Mouse (Mus musculus): ENCODE measurements around the gene Ovch2.
A peak's percentile ranks its signal among the peaks of the same experiment; 100 is the strongest.
"Not testable (repeated sequence)": the region's sequence is repeated elsewhere in the genome, so short reads cannot be mapped to it uniquely, and the experiment has no call there.

Ovch2 gene

DNA sequence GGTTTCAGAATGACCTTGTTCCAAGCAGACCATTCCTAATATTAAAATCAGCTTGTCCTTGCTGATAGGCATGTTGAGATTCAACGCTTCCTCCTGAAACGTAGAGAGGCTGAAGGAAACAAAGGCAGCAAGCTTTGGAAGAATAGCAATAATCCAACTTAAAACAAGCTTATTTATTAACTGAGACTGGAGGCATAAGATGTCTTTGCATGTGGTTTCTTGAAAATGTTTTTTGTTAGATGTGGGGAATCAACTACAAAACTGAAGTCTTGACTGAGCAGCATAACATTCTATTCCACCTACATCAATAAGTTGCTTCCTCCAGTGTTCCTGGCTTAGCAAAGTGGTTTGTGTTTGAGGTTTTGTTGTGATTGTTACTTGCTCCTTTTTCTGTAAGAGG lies at the start of gene Ovch2:
Gene Ovch2, minus strand, starts transcription at position 101 of the 400 bp plus-strand sequence.
- DNase-seq: no peak

DNA sequence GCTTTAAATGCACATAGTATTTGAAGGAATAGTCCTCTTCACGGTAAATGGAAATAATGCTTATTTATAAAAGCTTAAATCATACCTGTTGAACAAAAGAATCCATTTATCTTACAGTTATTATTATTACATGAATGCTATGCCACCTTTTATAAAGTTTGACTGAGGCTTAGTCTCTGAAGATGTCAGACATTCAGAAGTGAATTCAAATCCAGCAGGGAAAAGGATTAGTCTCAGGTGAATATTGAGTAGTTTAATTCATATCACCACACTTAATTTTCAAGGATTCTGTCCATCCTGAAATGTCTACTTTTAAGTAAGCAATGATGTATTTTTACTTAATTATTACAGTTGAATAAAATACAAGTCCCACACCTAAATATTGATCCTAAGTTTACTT lies 46.4 kb upstream of the Ovch2 start, which contains the start of gene Olfr470:
Gene Olfr470, minus strand, starts transcription at position 101 of the 400 bp plus-strand sequence.
- not testable (repeated sequence) for DNase-seq

DNA sequence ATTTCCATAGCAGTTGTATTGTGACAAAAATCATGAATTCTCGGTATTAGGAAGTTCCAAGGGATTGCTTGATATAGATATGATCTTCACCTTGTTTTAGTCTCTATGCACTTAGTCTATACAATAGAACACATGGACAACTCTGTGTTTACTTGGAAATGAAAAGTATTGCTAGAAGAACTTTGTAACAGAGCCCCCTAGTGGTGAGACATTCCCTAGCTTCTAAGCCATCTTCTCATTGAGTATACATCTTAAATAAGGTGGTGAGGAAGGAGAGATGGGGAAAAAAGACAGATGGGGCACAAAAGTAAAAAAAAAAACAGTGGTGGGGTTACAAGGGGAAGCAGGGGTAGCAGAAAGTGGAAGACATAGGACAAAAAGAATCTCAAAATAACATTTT lies 40.7 kb upstream of the Ovch2 start:
- DNase-seq: no peak

DNA sequence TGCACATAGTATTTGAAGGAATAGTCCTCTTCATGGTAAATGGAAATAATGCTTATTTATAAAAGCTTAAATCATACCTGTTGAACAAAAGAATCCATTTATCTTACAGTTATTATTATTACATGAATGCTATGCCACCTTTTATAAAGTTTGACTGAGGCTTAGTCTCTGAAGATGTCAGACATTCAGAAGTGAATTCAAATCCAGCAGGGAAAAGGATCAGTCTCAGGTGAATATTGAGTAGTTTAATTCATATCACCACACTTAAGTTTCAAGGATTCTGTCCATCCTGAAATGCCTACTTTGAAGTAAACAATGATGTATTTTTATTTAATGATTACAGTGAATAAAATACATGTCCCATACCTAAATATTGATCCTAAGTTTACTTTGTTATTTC lies 24.4 kb upstream of the Ovch2 start, which contains the start of gene Olfr469:
Gene Olfr469, minus strand, starts transcription at position 101 of the 400 bp plus-strand sequence.
- DNase-seq: not testable (repeated sequence)

DNA sequence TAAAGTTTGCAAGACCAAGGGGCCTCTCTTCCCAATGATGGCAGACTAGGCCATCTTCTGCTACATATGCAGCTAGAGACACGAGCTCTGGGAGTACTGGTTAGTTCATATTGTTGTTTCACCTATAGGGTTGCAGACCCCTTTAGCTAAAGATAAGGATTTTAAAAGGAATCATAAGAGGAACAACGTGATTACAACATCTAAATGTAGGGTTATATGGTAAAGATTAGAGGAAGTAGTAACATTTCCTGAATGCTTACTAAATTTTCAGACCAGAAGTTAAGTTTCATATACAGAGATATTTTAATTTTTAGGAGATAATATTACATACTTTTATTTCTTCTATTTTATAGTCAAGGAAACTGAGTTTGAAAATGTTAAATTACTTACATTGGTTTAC lies 22.9 kb upstream of the Ovch2 start:
- not testable (repeated sequence) for DNase-seq

DNA sequence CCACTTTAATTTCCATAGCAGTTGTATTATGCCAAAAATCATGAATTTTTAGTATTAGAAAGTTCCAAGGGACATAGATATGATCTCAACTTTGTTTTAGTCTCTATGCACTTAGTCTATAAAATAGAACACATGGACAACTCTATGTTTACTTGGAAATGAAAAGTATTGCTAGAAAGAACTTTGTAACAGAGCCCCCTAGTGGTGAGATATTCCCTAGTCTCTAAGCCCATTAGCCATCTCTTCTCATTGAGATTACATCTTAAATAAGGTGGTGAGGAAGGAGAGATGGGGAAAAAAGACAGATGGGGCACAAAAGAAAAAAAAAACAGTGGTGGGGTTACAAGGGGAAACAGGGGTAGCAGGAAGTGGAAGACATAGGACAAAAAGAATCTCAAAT lies 18.4 kb upstream of the Ovch2 start:
- no peak for DNase-seq

DNA sequence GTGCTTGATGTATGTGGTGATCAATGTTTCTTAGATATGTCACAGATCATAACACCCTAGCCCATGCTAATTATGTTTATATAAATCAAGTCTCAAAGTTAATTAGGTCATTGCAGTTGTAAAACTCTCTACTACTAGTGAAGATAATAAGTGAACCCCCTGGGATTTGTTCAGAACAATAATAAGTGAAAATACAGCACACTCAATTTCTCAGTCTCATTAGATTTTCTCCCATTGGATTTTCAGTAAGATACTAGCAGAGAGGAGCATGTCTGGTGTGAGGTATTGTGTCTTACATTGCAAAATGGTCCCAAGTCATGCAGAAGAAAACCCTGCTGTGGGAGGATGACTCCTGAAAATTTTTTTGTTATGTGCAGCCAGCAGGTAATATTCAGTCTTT lies 11.0 kb upstream of the Ovch2 start, which contains the start of gene Olfr467:
Gene Olfr467, plus strand, starts transcription at position 301 of the 400 bp plus-strand sequence.
- no peak for DNase-seq

DNA sequence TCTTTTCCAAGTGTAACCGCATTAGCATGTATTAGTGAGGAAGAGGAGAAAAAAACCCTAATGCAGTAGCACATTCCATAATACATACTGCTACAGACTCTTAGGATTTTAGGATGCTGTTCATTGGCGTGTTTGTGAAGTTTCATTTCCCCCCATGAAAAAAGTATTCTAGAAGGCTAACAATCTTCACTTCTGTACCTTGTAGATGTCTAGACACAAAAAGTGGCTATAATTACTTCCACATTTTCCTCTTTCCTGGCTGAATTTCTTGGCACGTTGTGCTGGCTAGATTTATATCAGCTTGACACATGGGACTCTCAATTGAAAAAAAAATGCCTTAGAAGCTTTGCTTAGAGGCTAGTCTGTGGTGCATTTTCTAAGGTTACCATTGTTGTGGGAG lies 1.1 kb upstream of the Ovch2 start:
- DNase-seq: no peak

DNA sequence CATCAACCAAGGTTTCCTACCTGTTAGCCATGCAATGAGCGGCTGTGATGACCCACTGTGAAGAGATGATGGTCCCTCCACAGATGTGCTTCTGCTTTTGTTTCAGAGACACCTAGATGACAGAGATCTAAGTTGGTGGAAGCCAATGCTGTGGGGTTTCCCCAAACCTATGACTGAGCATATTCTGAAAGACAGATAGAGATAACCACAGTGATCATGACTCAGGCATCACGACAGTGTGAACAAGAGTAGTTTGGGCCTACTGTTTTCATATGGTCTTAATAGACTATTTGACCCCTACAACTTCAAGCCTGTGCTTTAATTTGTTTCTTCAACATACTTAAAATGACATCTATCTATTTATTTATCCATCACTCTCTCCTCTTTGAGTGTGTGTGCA lies 4.5 kb downstream of the Ovch2 start:
- DNase-seq: no peak

DNA sequence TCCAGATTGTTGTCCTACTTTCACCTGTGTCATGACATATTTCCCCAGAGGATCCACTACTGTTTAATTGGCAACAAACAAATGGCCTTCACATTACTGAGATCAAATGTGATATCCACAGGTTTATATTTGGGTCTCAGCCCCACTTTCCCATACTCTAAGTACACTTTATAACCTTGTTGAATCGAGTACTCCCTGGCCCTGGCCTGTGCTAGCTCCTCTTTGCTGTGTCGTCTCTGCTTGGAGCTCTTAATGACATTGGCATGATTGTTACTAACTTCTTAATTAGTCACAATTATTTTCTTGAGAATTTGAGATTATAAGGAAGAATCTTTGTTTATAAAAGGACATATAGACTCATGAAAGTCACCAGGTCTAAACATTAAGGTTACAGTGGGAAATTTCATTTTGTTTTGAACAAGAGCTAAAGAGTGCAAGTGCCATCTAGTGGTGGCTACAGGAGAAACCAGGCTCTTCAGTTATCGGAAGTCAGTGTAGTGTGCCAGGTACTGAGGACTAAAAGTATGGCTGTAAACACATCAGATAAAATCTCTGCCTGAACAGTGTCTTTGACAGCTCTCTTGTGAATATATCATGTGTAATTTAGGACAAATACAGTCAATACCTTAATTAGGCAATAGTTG lies 12.9 kb downstream of the Ovch2 start:
- DNase-seq: no peak

DNA sequence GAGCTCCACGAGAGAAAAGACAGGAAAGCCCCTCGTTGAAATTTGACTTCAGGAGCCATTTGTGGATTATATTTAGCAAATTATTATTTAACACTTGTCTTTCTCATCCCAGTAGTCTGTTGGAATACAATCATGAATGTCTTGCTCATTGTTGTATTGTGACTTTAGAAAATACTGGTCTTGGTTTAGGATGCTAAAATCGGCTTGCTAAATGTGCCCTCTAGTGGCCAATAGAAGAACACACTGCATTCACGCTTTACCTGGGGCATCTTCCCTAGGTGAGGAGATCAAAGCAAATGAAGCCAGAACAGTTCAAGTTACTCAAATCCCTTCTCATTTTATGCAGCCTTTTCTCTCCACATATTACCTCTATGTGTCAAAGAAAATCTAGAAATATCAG lies 21.4 kb downstream of the Ovch2 start:
- no peak for DNase-seq

DNA sequence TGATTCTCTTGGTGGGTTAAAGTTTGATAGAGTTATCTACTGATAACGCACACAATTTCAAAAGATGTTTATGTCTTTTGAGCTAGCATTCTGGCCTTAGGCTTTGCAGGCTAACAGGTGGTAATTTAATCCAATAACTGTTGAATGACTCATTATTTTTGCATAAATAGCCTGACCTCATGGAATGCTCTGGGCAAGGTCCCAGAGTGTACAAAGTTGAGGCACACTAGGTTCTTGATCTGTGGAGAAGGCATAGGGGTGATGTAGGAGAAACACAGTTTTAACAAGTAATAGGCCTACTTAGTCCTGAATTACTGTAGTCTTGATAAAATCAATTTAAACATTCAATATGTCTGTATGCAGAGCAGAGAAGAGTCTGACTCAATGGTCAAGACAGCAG lies 22.8 kb downstream of the Ovch2 start:
- no peak for DNase-seq

DNA sequence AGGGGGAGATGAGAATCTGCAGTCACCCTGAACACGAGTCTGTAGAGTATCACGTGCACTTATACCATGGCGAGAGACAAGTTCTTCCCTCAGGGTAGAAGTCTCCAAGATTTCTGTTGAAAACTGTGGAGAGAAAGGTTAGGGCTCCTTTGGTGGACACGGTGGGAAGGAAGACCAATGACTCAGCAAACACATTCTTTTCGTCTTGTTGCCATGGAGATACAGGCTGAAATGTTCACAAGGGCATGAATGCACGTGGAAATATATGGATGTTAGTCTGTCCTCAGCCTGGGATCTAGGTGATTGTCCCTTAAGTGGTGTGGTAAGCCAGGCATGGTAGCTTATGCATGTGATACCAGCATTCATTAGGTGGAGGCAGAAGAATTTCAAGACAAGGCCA lies 30.2 kb downstream of the Ovch2 start:
- no peak for DNase-seq

DNA sequence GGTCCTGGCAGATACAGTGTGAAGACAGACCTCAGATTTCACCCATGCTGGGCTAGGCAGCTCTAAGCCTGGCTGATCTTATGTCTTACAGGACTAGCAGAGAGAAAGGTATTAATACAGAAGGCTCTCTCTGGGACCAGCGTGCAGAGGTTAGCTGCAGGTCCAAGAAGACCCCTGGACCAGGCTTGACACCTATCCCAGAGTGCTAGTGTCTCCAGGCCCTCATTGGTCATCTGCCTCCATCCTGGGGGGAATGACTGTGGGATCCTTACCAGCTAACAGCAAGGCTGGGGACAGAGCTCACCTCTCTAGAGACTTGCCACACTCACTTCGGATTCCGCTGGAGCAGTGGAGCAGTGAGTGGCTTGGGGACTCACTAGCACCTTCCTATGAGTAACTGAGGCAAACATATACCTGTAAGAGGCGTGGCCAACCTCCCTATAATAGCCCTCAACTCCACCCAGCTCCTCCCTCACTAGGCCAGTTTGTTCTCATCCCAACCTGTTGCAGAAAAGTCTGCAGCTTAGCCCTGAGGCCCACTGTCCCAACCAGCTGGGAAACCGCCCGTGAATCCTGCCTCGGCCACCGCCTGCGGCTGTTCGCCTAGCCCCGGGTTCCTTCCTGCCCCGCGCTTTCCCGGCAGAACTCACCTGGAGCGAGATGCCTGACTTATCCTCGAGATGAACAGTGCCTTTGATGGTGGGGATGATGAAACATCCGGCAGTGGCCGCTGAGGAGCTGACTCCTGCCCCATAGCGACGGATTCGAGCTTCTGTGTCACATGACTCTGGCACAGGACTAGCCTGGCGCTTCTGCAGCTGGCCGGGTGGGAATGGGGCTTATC lies 43.5 kb downstream of the Ovch2 start, which contains the start of gene Cyb5r2:
Gene Cyb5r2, minus strand, starts transcription at position 725 of the 844 bp plus-strand sequence.
- DNase-seq: no peak

DNA sequence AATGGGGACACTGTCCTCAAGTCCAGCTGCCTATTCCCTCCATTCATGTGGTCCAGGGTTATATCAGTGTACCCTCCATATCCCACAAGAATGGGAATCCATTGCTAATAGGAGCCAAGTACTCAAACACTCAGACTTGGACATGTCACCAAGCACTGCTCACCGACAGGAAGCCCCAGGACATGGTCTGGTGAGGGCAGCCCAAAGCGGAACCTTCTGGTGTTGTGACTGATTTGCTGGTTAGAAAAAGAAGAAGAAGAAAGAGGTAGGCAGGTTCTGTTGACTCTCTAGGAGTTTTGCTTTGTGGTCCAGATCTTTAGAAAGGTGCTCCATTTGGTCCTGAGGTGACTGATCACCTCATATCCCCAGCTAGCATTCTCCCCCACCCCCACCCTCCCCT lies 44.3 kb downstream of the Ovch2 start:
- no peak for DNase-seq

DNA sequence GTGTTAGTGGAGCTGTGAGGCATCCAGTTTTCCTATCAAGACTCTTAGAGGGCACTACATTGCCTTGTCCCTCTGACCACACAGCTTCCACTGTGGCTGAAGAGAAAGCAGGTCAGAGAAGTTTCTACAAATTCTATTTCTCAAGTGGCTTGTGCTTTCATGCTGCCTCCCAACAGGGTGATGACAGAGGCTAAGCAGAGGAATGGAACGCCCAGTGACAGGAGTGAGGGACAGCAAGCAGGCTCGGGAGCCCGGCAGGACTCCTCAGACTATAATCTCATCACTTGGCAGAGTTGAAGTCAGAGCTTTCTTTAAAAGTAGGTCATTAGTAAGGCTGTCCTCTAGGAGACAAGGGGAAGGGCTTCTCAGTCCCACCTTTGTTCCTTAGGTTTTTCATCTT lies 45.1 kb downstream of the Ovch2 start:
- no peak for DNase-seq

DNA sequence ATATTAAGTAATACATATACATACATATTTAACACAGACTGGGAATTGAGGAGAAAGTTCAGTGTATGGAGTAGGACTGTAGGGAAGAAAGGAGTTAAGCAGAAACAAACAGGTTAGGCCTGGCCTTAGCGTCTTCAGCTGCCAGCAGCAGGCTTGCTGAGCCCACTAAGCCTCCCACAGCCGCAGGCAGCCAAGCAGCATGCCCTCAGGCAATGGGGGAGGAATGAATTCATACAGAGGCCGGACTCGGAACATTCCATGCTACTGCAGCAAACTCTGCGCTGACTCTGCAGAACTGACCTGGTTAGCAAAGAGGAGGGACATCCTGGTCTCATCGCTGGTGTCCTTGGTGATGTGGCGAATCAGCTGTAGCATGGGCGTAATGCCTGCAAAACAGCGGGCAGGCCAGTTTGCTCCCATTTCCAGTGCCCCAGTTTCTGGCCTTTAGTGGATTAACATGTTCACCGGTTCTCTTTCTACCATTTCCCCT lies 48.9 kb downstream of the Ovch2 start:
- no peak for DNase-seq

DNA sequence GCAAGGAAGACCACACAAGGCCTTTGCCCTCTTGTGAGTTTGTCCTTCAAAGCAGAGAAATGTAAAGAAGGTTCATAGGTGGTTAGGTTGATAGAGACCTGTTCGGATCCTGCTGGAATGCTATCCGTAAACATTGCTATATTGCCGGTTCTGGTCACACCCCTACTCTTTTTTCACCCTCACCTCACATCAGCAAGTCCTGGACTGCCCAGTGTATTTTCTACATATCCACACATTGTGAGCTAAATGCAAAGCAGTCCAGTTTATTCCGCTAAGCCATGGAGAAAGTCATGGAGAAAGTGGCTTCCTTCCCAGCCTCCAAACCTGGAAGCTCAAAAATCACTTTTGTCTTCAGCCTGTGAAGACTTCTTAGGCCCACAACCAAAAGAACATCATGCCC lies 51.3 kb downstream of the Ovch2 start:
- no peak for DNase-seq

DNA sequence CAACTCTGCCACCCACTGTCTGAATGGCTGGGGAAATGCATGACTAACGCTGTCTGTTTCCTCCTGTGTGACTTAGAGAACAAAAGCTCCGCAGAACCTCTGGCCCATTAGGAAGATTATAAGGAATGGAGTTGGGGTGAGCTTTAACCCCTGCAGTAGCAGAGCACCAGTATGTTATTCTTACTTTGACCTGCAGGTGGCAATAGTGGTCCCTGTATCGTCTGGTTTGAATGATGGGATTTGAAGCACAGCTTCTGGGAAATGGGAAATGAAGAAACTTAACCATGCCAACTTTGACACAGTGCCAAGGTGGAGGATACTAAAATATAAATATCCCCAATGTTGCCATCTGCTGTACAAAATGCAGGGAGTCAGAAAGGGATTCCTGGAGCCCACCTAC lies 51.7 kb downstream of the Ovch2 start:
- peak; percentile 10 for DNase-seq

DNA sequence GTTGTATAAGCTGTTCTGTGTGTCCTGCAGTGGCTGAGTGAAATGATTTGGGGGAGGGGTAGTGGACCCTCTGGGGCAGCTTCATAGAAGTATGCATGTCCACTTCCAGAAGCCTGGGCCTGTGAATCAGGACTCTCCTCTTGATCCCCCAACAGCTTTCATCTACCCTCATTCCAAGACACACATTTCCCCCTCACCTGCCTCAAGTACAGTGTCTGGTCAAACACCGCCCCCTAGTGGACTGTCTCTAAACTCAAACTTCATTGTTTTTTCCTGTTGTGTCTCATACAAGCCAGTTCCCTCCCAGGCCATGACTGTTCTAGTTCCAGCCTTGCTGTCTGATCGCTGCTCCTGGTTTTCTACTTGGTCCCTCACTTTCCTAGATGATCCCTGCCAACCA lies 53.1 kb downstream of the Ovch2 start:
- DNase-seq: peak; percentile 68

DNA sequence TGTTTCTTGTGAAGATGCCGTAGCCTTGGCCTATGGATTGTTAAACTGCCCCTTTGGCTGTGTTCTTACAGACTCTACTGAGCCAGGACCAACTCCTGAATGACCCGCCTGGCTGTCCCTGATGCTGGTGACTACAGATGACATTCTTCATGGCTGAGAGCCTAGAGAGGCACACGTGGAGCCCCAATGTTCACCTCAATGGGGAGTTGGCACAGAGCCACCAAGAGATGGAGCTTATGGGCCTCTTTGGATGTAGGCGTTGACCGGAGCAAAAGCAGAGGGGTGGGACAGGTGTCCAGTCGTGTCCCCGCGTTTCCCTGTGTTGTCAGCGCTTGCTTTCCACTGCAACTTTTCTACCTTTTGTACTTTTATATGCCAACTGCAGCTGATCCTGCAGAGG lies 53.5 kb downstream of the Ovch2 start:
- no peak for DNase-seq

DNA sequence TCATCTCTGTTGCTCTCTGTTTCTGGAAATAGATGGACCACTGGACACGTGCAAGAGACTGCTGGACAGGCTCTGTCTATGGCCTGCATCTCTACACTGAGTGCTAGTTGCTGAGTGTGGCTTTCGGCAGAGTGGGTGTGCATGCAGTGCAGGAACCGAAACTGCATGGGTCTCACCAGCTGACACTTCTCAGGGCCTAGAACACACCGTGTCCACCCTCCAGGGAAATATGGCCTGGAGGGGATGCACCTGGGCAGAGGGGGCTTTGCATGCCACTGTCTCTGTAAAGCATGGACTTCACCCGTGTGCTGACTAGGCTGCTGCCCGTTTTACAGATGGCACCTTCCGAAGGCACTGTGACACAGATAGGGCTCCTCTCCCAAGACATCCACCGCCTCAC lies 55.0 kb downstream of the Ovch2 start:
- no peak for DNase-seq

DNA sequence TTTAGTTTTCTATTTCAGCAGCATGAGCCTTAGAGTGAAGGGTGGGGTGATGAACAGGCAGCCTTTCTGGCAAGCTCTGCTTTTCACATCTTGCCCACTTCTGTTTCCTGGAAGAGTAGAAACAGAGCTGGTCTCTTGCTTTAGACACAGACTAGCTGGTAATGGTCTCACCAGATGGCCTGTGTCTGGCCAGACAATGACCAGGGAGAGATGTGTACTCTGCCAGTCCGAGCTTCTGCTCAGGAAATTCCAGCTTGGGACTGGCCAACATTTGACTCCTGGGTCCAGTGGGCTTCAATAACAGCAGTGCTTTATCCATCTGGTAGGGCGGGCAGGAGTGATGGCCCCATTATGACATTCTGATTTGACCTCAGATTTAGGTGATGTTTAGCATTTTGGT lies 55.9 kb downstream of the Ovch2 start:
- DNase-seq: no peak

DNA sequence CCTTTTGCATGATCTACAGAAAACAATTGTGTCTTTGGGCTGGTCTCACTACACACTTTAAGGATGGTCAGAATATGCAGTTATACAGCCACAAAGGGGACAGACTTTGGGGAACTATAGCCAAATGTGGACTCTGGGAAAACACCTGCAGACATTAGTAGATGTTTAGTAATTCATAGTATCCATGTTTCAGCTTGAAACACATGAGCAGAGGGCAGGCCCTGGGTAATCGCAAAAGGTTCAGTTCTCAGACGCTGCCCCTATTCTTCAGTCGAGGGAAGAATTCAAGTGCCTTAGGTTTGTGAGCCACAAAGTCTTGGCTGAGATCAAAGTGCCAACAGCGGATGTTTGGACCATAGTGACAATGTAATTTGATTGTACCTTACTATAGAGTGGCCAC lies 56.6 kb downstream of the Ovch2 start:
- no peak for DNase-seq
